Mouse (Mus musculus) left cerebral cortex, adult 11 months (tissue): ENCODE data around the gene Lrig2.
"Not testable (repeated sequence)": the region's sequence is repeated elsewhere in the genome, so short reads cannot be mapped to it uniquely, and the experiment has no call there.

Experiments used
- DNase-seq: peaks from one replicate; pipeline ENCODE4 v3.0.0; 2022; ENCODE audit warnings: low spot score

The Lrig2 gene

DNA sequence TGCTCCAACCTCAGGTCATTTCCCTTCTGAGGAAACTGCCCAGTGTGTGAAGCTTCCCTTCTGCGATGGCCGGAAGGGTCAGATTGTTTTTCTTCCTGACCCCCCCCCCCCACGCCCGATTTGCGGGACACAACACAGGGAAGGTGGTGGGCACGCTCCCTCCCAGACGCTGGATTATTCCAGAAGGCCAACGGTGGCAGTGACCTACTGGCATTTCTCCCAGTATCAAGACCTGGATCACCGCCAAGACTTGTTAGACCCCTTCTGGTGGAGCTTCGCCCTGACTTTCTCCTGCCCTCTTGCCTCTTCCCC is 79.9 kb downstream of the Lrig2 start:
- DNase-seq = no peak

DNA sequence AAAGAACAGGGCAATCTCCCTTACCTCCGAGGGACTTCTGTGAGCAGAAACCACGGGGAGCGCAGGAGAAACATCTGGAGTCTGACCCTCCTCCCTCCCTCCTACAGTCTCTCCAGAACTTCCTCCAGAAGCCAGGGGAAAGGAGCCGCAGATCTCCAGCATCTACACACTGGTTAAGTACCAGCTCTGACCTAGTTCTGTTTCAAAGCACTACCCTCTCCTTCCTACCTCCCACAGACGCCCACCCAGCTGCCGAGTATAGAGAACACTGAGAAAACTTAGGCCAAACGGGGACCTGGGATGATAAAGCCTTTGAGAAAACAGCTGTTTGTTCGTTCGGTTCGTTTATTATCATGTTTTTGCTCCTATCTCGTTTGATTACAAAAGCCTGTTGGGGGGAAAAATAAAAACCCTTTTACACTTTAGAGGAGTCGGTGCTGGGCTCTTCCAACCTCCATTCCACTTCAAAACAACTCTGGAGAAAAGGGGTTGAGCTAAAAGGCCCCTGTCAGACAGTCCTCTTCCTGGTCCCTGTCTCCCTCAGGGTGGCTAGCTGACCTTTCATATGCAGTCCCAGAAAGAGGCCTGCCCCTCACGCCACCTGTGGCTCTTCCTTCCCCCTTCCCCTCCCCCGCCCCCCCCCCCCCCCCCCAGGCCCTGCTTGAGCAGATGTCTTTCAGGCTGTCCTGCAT is 80.4 kb downstream of the Lrig2 start:
- no peak for DNase-seq

DNA sequence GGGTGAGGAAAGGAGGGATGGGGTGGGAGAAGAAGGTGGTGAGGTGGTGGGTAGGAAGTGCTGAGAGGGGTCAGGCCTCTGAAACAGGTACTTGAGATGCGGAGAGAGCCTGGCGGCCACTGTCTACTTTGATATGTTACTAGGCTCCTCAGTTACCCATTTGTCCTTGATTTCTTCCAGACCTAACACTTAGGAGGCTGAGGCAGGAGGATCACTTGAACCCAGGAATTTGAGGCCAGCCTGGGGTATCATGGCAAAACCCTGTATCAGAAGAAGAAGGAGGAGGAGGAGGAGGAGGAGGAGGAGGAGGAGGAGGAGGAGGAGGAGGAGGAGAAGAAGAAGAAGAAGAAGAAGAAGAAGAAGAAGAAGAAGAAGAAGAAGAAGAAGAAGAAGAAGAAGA is 84.4 kb downstream of the Lrig2 start:
- not testable (repeated sequence) for DNase-seq

- no peak for DNase-seq
Observed at GRCm38 (mm10) chr3:104424346-104424745, 87.4 kb downstream of the Lrig2 start.

- DNase-seq = no peak
Observed at GRCm38 (mm10) chr3:104420929-104421328, 90.8 kb downstream of the Lrig2 start.

DNA sequence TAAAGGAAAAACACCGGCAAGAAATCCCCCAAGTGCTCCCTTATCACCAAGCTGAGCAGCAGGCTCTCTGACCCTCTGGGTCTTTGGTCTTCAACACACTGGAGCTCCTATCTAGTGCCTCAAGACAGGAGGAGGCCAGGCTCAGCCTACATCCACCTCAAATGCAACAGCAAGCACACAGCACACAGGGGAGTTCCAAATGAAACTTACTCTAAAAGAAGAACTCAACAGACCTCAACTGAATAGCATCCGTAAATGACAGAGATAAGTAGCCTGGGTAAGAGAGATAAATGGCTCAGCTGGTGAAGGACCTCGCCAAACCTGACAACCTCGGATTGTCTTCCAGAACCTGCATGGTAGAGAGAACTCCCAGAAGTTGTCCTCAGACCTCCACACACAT is 91.7 kb downstream of the Lrig2 start:
- DNase-seq = no peak

DNA sequence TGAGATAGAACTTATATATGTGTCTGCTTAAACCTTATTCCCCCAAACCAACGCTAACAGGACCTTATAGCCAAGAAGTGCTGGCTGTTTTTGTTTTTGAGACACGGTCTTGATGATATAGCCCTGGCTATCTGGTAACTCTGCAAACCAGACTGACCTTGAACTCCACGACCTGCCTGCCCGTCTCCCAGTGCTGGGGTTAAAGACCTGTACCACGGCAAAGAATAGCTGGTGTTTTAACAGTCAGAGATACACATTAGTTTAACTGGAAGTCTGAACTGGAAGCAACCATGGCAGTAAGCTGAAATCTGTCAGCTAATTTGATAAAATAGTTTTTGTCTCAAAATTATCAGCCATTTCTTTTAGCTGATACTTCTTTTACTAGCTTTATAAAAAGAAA is 94.9 kb downstream of the Lrig2 start:
- DNase-seq = no peak

DNA sequence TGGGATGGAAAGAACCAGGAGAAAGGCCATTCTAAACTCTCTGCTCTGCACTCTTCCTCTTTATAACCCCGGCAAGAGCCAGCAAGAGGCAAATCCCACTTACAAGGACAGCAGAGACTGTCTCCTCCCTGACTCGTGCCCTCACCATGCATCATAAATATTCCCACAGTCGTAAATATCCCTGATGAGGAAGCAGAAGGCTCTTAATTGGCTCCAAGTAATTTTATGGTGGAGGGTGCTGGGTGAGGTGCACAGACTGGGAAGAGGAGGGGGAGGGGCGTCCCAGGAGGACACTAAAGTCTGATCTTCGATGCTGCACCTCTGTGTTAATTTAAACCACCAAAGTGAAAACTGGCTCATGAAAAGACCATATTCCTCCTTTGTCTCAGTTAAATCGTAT is 99.2 kb downstream of the Lrig2 start:
- DNase-seq = no peak

DNA sequence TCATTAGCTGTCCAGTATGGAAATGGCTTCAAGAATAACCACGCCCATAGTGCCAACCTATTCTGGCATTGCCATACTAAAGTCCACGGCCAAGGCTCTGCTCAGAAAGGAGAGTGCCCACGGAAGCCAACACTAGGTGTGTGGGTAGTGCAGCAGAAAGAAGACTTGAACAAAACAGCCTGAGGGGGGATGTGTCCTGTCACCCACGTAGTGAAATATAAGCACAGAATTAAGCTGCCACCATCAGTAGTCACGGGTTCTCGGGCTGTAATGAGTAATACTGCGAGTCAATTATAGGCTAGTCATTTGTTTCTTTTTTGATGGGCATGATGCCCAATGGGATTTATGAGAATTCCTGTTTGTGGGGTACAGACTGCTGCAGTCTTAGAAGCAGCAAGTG is 104.2 kb downstream of the Lrig2 start:
- DNase-seq = no peak

GRCm38 (mm10) chr3:104403582-104403981 is 108.1 kb downstream of the Lrig2 start:
- no peak for DNase-seq

DNA sequence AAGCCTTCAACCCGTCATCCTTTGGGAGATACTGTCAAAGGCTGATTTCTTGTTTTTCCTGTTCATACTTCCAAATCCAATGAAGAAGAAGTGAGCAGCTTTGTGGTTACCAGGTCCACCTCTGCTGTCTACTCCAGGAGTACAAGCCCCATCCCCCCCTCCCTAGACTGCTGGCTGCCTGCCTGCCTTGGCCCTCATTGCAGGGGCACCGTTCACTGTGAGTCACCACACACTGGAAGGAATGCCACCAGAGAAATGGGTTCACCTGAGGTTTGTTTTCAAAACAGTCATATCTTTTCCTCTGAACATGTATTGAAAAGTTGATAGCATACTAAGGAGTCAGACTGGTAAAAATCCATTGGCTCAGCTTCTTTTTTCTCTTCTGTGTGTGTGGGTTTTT is 110.5 kb downstream of the Lrig2 start:
- DNase-seq = no peak

DNA sequence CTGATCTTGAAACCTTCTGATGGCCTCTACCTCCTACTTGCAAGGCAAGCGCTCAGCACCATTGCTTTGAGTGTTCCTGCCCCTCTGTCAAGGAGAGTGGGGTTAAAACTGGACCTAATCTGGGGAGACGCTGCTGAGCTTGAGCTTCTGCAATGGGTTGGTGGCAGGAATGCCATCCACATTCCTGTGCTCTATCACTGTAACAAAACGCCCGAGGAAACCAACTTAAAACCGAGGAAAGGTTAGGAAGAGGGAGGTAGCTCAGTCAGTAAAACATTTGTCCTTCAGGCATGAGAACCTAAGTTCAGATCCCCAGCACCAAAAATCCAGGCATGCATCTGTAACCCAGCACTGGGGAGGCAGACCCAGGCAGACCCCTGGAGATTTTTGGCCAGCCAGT is 111.6 kb downstream of the Lrig2 start:
- no peak for DNase-seq

DNA sequence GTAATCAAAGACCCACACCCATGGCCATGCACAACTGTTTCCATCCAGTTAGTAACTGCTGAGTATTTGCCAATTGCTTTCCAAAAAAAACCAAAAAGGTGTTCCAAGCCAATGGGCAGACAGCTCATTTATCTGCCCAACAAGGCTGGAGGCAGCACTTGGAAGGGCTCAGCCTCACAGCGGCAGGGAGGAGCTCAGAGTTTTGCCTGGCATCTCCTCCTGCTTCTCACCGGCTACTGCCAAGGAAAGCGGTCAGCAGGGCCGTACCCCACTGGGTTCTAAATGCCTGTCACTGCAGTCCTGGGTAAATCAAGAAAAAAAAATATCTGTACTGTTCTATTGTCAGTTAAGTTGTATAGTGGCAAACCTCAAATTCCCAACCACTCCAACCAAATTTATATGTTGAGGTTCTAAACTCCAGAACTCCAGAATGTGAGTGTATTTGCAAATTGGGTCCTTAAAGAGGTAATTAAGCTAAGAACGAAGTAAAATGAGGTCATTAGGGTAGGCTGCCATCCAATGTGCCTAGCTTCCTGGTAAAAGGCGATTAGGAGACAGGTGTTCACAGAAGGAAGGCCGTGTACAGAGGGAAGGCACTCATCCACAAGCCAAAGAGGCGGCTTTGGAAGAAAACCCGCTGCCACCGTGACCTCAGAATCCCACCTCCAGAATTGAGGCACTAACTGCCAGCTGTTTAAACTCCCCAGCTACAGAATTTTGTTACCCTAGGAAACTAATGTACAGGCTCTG is 112.2 kb downstream of the Lrig2 start:
- no peak for DNase-seq

GRCm38 (mm10) chr3:104397316-104397715 is 114.4 kb downstream of the Lrig2 start:
- DNase-seq = no peak

GRCm38 (mm10) chr3:104396736-104397081 is 115.0 kb downstream of the Lrig2 start:
- no peak for DNase-seq

- no peak for DNase-seq
Observed at GRCm38 (mm10) chr3:104396067-104396735, 115.5 kb downstream of the Lrig2 start.

DNA sequence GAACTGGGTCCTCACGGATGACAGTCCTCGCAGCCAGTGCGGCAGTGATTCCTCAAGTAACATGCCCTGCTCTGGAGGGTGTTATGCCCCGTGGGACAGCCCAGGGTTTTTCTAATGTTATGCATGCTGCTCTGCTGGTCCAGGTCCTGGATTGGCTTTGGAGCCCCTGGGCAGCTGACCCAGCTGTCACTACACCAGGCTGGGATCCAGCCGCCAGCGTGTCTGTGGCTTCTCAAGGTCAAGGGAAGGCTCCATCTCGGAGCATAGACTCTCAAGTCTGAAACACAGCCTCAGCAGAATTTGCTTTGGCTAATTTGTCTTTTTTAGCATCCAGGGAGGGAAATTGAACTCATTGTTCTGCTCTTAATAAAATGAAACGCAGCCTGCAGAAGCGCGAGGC is 121.6 kb downstream of the Lrig2 start:
- DNase-seq = no peak

DNA sequence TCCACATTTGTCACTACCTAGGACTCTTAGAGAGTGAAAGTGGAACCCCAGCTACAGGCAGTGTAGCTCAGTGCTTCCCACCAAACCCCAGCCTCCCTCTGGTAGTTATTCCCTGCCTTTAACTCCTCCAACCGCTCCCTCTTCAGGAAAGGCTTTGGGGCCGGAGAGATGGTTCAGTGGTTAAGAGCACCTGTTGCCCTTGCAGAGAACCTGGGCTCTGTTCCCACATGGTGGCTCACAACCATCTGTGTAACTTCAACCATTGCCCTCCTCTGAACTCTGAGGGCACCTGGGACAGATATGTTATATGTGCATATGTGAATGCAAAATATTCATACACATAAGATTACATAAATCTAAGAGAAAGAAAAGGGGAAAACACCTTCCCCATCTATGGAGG is 122.3 kb downstream of the Lrig2 start:
- no peak for DNase-seq

- no peak for DNase-seq
Observed at GRCm38 (mm10) chr3:104385587-104385986, 126.1 kb downstream of the Lrig2 start.

GRCm38 (mm10) chr3:104383681-104384341 is 127.9 kb downstream of the Lrig2 start:
- no peak for DNase-seq

DNA sequence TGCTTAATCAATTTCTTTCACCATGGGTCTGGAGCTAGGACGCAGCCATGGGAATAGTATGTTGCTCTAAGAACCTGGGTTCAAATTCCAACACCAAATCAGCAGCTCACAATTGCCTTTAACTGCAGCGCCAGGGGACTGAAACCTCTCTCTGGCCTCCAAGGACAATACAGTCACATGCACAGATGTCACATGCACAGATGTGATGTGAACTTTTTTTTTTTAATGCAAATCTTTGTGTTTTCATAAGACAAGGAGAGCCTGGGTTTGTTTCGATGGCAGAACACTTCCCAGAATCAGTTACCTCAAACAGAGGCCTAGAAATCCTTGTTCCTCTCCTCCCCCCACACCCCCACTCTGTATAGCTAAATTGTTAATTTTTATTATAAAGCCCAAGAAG is 133.5 kb downstream of the Lrig2 start:
- DNase-seq = no peak

- DNase-seq = no peak
Observed at GRCm38 (mm10) chr3:104373907-104374306, 137.8 kb downstream of the Lrig2 start.

GRCm38 (mm10) chr3:104372374-104372773 is 139.3 kb downstream of the Lrig2 start:
- no peak for DNase-seq
